Mouse (Mus musculus) kidney, embryonic 15.5 days (tissue): ENCODE data around the gene Gas7. TPM values are rescaled to one million over a fixed set of nuclear protein-coding genes. Genes with fewer than 3 reads are reported as not detected.
A peak's percentile ranks its signal among the peaks of the same experiment; 100 is the strongest.

Experiments
- ATAC-seq: fragments of 200-750 bp; cut with Nextera tagmentation; replicated peaks from 2 replicates; pipeline ENCODE4 v1.8.0; 2017; ENCODE audit warnings: moderate TSS enrichment; ENCODE audit not compliant: low FRiP score
- H3K27ac ChIP-seq: fragments of 300-500 bp; sonication (generic); 2 replicates; pipeline ENCODE4 v1.5.1; 2015; ENCODE audit warnings: mild to moderate bottlenecking, inconsistent platforms
- H3K27me3 ChIP-seq: fragments of 300-500 bp; sonication (generic); 2 replicates; pipeline ENCODE4 v1.6.1; 2015; ENCODE audit warnings: inconsistent platforms
- H3K36me3 ChIP-seq: fragments of 300-500 bp; sonication (generic); 2 replicates; pipeline ENCODE4 v1.6.1; 2015; ENCODE audit warnings: inconsistent platforms
- H3K4me1 ChIP-seq: fragments of 300-500 bp; sonication (generic); 2 replicates; pipeline ENCODE4 v1.6.1; 2015; ENCODE audit warnings: inconsistent platforms
- H3K4me2 ChIP-seq: fragments of 300-500 bp; sonication (generic); 2 replicates; pipeline ENCODE4 v1.6.1; 2015; ENCODE audit warnings: moderate library complexity, mild to moderate bottlenecking, inconsistent platforms
- H3K4me3 ChIP-seq: fragments of 300-500 bp; sonication (generic); replicated peaks from 2 replicates; pipeline ENCODE4 v1.5.1; 2015; ENCODE audit warnings: mild to moderate bottlenecking, inconsistent platforms
- H3K9ac ChIP-seq: fragments of 300-500 bp; sonication (generic); 2 replicates; pipeline ENCODE4 v1.6.1; 2015; ENCODE audit warnings: mild to moderate bottlenecking, inconsistent platforms
- H3K9me3 ChIP-seq: fragments of 300-500 bp; sonication (generic); replicated peaks from 2 replicates; pipeline ENCODE4 v1.6.1; 2016; ENCODE audit warnings: inconsistent platforms
- WGBS: fragments of 180-500 bp; shearing (Covaris S2); methylation state at CpG from one replicate; pipeline ENCODE4 v1.1.7; 2015; ENCODE audit warnings: mixed read lengths; 5-methylcytosine and 5-hydroxymethylcytosine counted together
- polyA plus RNA-seq: library from polyadenylated mRNA; unstranded; fragments of >200 nt; fragmentation: Nextera tagmentation; extraction: Ambion mirVana; gene quantifications from 2 replicates; pipeline ENCODE4 v1.2.1, GENCODE M21; 2015

Gene Gas7
- polyA plus RNA-seq, 1 experiment from 2014 or later, result 12.9 TPM

DNA sequence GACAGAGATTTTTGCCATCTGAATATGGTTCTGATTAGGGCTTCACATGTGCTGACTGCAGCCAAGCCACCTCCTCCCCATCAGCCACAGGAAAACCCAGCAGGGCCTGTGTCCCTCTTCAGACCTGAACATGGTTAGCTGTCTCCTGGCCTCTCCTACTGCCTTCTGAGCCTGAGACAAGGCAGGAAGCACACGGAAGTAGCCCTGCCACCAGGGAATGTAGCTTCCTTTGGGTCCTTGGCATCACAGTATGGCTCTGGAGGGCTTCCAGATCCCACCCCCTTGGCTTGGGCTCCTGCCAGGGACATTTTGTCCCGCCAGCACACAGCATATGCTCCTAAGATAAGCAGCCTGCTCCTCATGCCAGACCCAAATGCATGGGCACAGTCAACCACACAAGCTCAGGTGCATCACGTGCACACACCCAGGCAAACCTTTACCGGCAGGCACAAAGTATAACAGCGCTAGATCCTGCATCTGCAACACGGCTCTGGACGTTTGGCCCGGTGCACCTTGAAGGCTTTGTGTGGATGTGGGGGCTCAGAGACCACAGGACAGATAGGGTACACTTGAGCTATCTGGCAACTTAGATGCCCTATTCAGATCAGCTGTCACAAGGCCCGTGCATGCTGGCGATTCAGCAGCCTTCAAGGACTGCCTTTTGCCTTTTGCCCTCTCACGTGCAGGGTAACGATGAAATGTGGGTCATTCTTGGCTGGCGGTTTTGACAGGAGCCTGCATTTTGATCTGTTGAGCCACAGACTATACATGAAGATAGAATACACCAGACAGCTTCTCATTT lies 212.5 kb downstream of the Gas7 start:
- Histone ChIP-seq H3K36me3 (0 out of 2 replicates have a peak, but pooled peaks cover 3% of the 10 kb centered on the region), H3K9ac (no peak overlapping the region), H3K4me2 (no peak overlapping the region), H3K27me3 (no peaks in the 10 kb centered on the region), H3K4me1 (no peaks in the 10 kb centered on the region), H3K27ac (no peak overlapping the region), H3K9me3 (no peaks in the 10 kb centered on the region), H3K4me3 (no peak overlapping the region)
- ATAC-seq, result no peak
- 80% methylated on average over 13 of the region's 13 CpGs for WGBS

DNA sequence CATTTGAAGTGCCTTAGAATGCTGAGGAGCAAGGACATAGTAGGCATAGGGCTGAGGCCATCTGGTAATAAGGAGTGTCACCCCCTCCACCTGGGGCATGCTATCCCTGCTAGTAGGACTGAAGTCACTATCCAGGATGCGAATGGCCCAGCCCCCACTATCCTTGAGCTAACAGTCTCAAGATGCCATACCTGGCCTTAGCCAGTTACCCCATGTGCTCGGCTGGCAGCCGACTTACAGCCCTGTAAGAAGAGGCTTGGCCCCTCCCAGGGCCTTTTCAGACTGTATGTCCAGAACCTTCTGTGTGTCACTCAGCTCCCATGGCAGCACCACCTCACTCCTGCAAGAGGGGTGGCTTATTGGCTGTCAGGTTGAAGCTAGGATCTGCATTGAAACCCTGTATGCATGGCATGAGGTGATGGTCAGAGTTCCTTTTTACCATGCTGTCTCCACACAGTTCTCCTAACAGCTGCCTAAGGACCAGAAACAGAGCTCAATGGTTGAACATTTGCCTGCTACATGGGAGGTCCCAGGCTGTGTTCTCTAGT lies 213.3 kb downstream of the Gas7 start:
- WGBS, result 86% methylated on average over 3 of the region's 3 CpGs
- no peak overlapping the region for H3K4me3 ChIP-seq
- ATAC-seq, result no peak
- H3K9ac ChIP-seq, result no peak overlapping the region
- no peak overlapping the region for H3K4me2 ChIP-seq
- no peak overlapping the region for H3K27ac ChIP-seq
- no peaks in the 10 kb centered on the region for H3K9me3 ChIP-seq
- H3K36me3 ChIP-seq, result 0 out of 2 replicates have a peak, but pooled peaks cover 1% of the 10 kb centered on the region
- no peaks in the 10 kb centered on the region for H3K4me1 ChIP-seq
- no peaks in the 10 kb centered on the region for H3K27me3 ChIP-seq

DNA sequence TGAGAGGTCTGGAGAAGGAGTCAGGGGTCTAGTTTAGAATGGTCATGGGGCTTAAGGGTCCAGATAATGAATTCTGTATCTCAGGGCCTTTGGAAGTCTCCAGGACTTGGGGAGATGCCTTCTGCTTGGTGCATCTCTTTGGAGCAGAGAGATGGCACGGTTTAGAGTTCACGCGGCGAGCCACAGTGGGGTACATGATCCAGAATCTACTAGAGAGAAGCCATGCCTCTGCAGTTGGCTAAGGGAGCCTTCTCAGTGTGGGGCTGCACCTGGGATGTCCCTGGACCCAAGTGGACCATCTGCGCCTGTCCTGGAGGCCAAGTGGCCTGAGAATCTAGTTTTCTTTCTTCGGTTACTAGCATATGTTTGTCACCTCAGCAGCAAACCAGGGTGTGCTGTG lies 214.8 kb downstream of the Gas7 start:
- ATAC-seq, result no peak
- no peaks in the 10 kb centered on the region for H3K9me3 ChIP-seq
- no peaks in the 10 kb centered on the region for H3K4me1 ChIP-seq
- no peaks in the 10 kb centered on the region for H3K27me3 ChIP-seq
- no peak overlapping the region for H3K27ac ChIP-seq
- H3K4me3 ChIP-seq, result no peak overlapping the region
- H3K4me2 ChIP-seq, result no peak overlapping the region
- H3K9ac ChIP-seq, result no peak overlapping the region
- 97% methylated on average over 6 of the region's 6 CpGs for WGBS
- no peaks in the 10 kb centered on the region for H3K36me3 ChIP-seq

DNA sequence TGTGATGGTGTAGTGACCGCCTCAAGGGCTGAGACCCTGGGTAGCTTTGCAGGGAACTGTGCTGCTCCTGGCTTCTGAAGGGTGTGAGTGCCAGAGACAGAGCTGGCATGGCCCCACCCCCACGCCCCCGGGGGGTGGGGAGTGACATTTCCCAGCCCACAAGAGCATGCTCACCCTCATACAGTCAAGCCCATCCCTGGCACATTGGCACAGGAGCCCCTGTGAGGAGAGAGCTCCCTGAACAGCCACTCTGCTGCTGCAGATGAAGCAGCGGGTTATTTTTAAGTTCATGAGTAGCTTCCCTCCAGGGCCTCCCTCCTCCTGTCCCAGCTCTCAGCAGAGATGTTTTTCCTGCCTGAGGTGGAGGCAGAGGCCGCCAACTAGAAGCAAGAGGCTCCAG lies 216.9 kb downstream of the Gas7 start:
- Histone ChIP-seq H3K4me1 (0 out of 2 replicates have a peak, but pooled peaks cover 3% of the 10 kb centered on the region), H3K27ac (no peak overlapping the region), H3K9ac (no peak overlapping the region), H3K4me2 (no peak overlapping the region), H3K27me3 (no peaks in the 10 kb centered on the region), H3K9me3 (no peaks in the 10 kb centered on the region), H3K4me3 (no peak overlapping the region), H3K36me3 (no peaks in the 10 kb centered on the region)
- no peak for ATAC-seq
- 67% methylated on average over 5 of the region's 5 CpGs for WGBS

DNA sequence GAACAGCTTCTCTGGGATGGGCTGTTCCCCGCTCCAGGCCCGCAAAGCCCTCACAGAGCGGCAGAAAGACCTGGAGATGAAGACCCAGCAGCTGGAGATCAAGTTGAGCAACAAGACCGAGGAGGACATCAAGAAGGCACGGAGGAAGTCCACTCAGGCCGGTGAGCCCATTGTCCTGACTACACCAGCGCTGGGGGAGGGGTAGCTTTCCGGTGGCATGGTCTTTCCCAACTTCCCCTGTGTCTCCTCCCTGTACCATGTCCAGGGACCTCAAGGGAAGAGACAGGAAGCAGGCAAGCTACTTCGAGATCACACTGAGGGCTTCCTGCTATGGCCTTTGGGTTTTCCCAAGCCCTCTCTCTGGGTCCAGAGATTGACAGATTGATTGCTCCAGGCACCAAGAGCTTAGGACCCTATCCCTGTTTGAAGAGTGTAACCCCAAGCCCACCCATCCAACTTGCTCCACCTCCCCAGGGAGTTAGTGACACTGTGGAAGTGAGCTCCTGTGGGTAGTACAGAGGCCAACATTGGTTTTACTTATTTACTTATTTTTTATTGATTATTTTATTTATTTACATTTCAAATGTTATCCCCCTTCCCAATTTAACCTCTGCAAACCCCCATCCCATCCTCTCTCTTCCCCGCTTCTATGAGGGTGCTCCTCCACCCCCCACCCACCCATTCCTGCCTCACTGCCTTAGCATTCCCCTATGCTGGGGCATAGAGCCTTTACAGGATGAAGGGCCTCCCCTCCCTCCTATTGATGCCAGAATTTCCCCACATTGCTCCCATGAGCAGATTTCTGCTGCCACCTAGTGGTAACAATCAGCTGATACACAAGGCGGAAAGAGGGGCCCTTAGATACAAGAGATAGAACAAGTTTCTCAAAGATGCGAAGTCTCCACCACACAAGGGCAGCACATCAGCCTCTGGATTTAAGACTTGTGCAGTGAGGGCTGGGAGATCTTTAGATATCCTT lies 220.6 kb downstream of the Gas7 start:
- no peak overlapping the region for H3K9ac ChIP-seq
- 0 out of 2 replicates have a peak, but pooled peaks have one; percentile 49 for ATAC-seq
- WGBS, result 60% methylated on average over 12 of the region's 12 CpGs

DNA sequence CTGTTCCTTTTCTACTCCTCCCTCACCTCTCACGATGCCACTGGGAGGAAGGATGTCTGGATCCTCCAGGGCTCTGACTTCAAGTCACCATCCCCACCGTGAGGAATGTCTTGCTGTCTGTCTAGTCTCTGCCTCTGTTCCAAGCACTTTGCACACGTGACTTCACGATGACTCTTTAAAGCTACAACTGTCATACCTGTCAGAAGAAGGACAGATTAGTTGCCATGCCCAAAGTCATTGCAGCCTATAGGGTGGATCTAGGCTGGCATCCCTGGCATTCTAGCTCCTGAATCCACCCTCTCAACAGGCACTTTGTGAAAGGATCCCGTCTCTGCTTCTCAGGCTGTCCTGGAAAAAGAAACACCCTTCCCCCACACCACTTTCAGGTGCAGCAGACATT lies 224.1 kb downstream of the Gas7 start:
- Histone ChIP-seq H3K4me1 (0 out of 2 replicates have a peak, but pooled peaks cover 3% of the 10 kb centered on the region), H3K4me3 (no peak overlapping the region), H3K9me3 (no peaks in the 10 kb centered on the region), H3K27ac (no peak overlapping the region), H3K4me2 (no peak overlapping the region), H3K36me3 (no peaks in the 10 kb centered on the region), H3K27me3 (no peaks in the 10 kb centered on the region), H3K9ac (no peak overlapping the region)
- WGBS, result 74% methylated on average over 5 of the region's 5 CpGs
- ATAC-seq, result no peak

More for the DNA sequence above, 220.6 kb downstream of the Gas7 start:
- no peaks in the 10 kb centered on the region for H3K36me3 ChIP-seq
- H3K27me3 ChIP-seq, result no peaks in the 10 kb centered on the region
- H3K4me3 ChIP-seq, result no peak overlapping the region
- no peaks in the 10 kb centered on the region for H3K9me3 ChIP-seq
- no peak overlapping the region for H3K4me2 ChIP-seq
- 0 out of 2 replicates have a peak, but pooled peaks cover 3% of the 10 kb centered on the region for H3K4me1 ChIP-seq
- H3K27ac ChIP-seq, result no peak overlapping the region

DNA sequence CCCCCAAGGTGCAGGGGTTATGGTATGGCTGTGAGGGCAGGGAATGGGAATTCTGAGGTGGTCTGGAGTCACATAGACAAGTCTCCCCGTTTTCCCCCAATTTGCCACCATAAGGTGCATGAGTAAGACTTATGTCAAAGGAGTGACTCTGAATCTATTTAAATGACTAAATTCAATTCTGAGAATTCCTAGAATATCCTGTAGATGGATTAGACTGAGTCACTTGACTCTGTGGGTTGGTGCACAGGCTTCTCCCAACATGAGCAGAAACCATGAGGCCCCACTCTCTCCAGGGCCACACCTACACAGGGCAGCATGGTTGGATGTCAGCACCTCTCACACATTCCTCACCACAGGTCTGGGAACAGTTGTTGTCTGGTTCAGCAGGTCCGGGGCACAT lies 224.7 kb downstream of the Gas7 start:
- WGBS, result 78% methylated on average over 2 of the region's 2 CpGs
- Histone ChIP-seq H3K9ac (no peak overlapping the region), H3K36me3 (no peaks in the 10 kb centered on the region), H3K4me2 (no peak overlapping the region), H3K9me3 (no peaks in the 10 kb centered on the region), H3K27me3 (no peaks in the 10 kb centered on the region), H3K4me3 (no peak overlapping the region), H3K4me1 (0 out of 2 replicates have a peak, but pooled peaks cover 3% of the 10 kb centered on the region), H3K27ac (no peak overlapping the region)
- no peak for ATAC-seq

DNA sequence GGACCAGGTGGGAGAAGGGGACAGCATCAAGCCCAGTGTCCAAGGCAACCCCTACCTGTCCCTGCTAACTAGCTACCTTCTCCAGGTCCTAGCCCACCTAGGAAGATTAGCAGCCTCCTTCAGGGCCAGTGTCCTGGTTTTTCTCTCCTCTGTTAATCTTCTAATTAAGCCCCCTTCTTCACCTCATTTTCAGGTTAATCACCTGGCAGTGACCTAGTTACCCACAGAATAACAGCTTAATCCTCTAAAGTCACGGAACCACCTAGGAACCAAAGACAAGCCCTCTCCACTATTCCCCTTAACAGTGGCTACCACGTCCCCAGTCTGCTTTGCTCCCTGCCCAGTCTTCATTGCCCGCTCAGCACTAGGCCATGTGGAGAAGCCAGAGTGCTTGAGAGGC lies 226.6 kb downstream of the Gas7 start:
- Histone ChIP-seq H3K27me3 (no peaks in the 10 kb centered on the region), H3K27ac (no peak overlapping the region), H3K9ac (no peak overlapping the region), H3K4me1 (no peaks in the 10 kb centered on the region), H3K36me3 (no peaks in the 10 kb centered on the region), H3K9me3 (no peaks in the 10 kb centered on the region), H3K4me3 (no peak overlapping the region), H3K4me2 (no peak overlapping the region)
- 87% methylated on average over 3 of the region's 3 CpGs for WGBS
- no peak for ATAC-seq

DNA sequence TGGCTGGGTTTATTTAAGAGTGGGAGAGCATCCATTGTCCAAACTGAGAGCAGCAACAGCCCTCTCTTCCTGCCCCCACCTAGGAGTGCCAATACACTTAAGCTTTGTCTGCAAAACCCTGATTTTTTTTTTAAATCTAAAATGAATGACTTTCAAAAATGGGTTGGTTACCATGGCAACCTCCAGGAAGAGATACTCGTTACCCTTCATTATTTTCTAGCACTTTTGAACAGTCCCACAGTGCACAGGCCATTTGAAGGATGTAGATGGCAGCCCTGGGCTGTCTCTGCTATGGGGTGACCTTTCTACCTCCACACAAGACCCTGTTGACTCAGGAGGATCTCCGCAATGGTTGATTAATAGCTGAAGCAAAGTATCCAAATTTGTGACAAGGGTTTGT lies 230.9 kb downstream of the Gas7 start:
- ATAC-seq, result no peak
- no peak overlapping the region for H3K9ac ChIP-seq
- no peaks in the 10 kb centered on the region for H3K9me3 ChIP-seq
- H3K4me3 ChIP-seq, result no peak overlapping the region
- H3K36me3 ChIP-seq, result no peaks in the 10 kb centered on the region
- no peak overlapping the region for H3K4me2 ChIP-seq
- no peak overlapping the region for H3K27ac ChIP-seq
- H3K4me1 ChIP-seq, result no peaks in the 10 kb centered on the region
- no peaks in the 10 kb centered on the region for H3K27me3 ChIP-seq
- WGBS, result 74% methylated on average over 2 of the region's 2 CpGs

DNA sequence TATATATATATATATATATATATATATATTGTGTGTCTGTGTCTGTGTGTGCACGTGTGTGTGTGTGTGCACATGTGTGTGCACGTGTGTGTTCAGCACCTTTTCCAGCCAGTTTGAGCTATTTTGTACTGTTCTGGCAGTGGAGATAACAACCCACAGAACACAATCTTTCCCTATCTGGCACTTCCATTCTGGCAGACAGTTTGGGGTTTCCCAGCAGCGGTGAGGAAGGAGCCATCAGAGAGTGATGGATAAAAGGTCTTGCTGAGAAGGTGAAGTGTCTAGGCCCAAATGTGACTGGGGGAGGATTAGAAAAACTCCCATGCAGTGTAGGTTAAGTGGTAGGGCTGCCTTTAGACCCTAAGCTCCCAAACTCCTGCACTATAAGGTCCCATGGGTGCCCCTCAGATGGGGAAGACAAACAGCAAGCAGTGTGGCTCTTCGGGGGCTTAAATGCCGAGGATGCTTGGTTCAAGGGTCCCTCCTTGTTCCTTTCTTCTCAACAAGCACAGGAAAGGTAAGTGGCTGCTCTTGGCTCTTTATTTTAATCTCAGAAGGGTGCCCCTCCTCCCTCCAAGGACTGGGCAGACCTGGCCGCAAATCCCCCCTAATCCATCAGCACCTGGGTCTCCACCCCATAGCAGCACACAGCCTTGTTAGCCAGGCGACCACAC lies 239.6 kb downstream of the Gas7 start, which contains the start of gene Rcvrn:
Gene Rcvrn, plus strand, starts transcription at position 624 of the 674 bp plus-strand sequence.
- WGBS, result 69% methylated on average over 7 of the region's 7 CpGs
- no peaks in the 10 kb centered on the region for H3K4me1 ChIP-seq

DNA sequence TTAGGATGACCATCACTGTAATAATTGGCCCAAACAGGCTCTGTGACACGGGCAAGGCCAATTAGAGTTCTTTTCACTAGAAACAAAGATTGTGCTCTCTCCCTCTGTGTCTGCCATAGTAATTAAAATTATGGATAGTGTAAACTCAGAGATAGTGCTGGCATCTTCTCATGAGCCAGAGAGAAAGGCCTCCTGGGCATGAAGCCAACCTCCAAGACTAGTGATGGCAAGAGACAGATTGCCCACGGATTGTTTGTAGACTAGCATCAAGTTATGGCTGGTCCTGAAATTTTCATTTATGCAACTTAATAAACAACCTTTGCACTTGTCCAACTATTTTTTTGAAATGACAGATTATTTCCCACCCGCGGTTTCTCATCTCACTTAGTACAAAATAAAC lies 257.7 kb downstream of the Gas7 start:
- H3K4me3 ChIP-seq, result no peak overlapping the region
- no peak overlapping the region for H3K4me2 ChIP-seq
- H3K27me3 ChIP-seq, result no peaks in the 10 kb centered on the region
- H3K9ac ChIP-seq, result no peak overlapping the region
- H3K36me3 ChIP-seq, result no peaks in the 10 kb centered on the region
- ATAC-seq, result no peak
- 84% methylated on average over 4 of the region's 4 CpGs for WGBS
- H3K4me1 ChIP-seq, result no peaks in the 10 kb centered on the region
- H3K9me3 ChIP-seq, result no peaks in the 10 kb centered on the region
- no peak overlapping the region for H3K27ac ChIP-seq

More for the DNA sequence above, 239.6 kb downstream of the Gas7 start, which contains the start of gene Rcvrn:
- ATAC-seq, result no peak
- H3K4me2 ChIP-seq, result no peak within 1 kb of the TSS
- no peak within 1 kb of the TSS for H3K27ac ChIP-seq
- H3K9me3 ChIP-seq, result no peaks in the 10 kb centered on the region
- H3K9ac ChIP-seq, result no peak within 1 kb of the TSS
- no peaks in the 10 kb centered on the region for H3K27me3 ChIP-seq
- H3K36me3 ChIP-seq, result no peaks in the 10 kb centered on the region
- no peak within 1 kb of the TSS for H3K4me3 ChIP-seq
